Mouse (Mus musculus) layer of hippocampus, adult 18-20 months (tissue): ENCODE results near the gene Aipl1. TPM values are rescaled to one million over a fixed set of nuclear protein-coding genes. Genes with fewer than 3 reads are reported as not detected.

Experiments used
- DNase-seq, 2 experiments: peaks; one replicate each; pipeline ENCODE4 v3.0.0; 2022; ENCODE audit warnings: low spot score in 2 of 2
- long read RNA-seq: library from polyadenylated mRNA; stranded (forward); transcript quantifications from one replicate; pipeline ENCODE4 v2.0.0, GENCODE M21; 2021
- total RNA-seq, 2 experiments: library from RNA; stranded (reverse); gene quantifications; 2 replicates each; pipeline ENCODE4 v1.2.3; 2021

Gene Aipl1
- not detected for total RNA-seq
- long read RNA-seq, result 0 reads

GRCm38 (mm10) chr11:72037409-72037808 is at the start of gene Aipl1:
Gene Aipl1, minus strand, starts transcription at chr11:72037509.
- no peak for DNase-seq

GRCm38 (mm10) chr11:72086251-72087046 is 49.1 kb upstream of the Aipl1 start:
- peak; percentile 36 to 37 for DNase-seq

- no peak for DNase-seq
These were observed 47.0 kb upstream of the Aipl1 start for GRCm38 (mm10) chr11:72084337-72084736.

DNA sequence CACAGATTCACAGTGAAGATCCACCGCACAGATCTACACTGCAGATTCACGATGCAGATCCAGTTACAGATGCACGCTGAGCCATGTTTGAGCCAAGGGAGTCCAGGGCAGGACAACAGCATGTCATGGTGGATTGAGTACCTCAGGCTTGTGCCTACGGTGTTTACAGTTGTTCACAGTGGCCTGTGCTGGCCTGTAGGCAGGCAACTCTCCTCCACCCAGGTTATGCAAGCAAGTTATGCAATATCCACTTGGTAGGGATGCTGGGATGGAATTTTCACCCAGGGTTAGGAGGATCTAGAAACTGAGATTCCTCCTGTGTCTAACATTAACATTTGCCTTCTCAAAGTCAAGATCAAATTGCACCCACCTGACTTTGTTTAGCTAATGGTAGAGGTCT is 45.3 kb upstream of the Aipl1 start:
- DNase-seq, result no peak

GRCm38 (mm10) chr11:72080461-72080860 is 43.2 kb upstream of the Aipl1 start:
- no peak for DNase-seq

DNA sequence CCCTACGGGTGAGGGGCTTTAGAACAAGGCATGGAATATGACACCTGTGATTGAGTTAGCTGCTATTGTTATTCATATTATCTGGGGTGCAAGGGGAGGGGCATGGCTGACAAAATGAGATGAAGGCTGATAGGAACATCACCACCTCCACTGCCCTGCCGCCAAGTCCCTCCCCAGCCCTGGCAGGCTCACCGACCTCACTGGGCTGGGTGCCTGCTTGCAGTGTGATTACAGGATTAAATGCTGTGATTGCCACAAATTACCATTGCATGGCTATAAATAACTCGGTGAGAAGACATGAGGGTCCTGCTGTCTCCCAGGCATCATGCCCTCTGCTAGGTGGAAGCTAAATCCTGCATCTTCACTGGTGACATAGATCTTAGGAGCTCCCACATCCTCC is 41.3 kb upstream of the Aipl1 start:
- DNase-seq, result peak in 1 of 2 experiments; percentile 74

- no peak for DNase-seq
These were observed 40.7 kb upstream of the Aipl1 start for GRCm38 (mm10) chr11:72078056-72078455.

GRCm38 (mm10) chr11:72074230-72074629 is 36.9 kb upstream of the Aipl1 start:
- DNase-seq, result no peak

DNA sequence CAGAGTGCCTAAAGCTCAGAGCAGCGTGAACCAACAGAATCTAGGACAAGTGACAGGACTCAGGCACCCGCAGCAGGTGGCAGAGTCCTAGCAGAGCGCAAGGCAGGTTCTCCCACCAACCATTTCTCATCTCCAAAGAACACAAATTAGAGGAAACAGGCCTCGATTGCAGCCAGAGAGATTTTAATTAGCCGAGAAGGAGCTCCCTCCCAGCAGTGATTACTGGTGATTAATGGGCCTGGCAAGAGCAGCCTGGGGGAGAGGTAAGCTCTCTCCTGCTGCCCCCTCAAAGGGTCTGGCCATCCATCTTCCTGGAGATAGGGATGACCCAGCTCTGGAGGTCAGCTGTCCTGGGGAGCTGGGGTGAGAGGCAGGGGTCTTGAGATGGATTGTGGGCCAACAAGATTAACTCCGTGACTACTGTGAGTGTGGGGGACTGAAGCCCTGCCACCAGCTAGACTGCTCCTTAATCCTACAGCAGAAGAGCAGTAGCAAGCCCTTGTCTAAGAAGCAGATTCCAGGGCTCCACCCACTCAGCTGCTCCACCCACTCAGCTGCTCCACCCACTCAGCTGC is 35.1 kb upstream of the Aipl1 start:
- no peak for DNase-seq

DNA sequence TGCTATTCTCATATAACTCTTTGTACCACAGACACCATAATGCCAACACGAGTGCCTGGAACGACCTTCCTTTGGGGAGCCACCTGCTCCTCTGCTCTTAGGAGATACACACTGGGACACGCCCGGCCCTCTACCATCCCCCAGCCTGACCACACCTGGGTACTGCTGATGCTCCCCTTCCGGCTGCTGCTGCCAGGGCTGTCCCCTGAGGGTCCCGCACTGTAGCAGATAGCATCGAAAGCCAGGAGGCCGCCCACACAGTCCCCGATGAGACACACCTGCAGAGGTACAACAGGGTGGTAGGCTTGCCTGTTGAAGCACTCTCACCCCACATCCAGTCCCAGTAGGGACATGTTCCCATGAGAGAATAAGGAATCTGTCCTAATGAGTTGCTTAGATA is 33.4 kb upstream of the Aipl1 start:
- no peak for DNase-seq

GRCm38 (mm10) chr11:72068026-72068425 is 30.7 kb upstream of the Aipl1 start:
- DNase-seq, result peak; percentile 55 to 67

DNA sequence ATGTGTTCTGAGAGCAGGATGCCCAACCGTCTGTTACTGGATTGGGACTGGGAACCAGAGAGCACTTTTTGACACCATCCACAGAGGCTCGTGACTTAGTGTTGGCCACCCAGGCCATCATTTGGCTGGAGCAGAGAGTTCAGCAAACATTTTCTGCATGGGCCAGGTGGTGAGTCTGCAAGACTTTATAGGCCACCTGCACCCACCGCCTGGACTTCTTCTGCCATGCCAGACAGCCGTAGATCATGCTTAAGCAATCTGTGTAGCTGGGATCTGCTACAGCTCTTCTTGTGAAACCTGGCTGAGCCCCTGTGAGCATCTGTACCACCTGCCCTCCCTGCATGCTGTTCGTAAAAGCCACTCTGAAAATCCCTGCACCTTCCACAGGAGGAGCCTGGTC is 30.0 kb upstream of the Aipl1 start:
- no peak for DNase-seq

- DNase-seq, result no peak
These were observed 29.0 kb upstream of the Aipl1 start for GRCm38 (mm10) chr11:72066330-72066729.

GRCm38 (mm10) chr11:72065103-72065502 is 27.8 kb upstream of the Aipl1 start:
- no peak for DNase-seq

DNA sequence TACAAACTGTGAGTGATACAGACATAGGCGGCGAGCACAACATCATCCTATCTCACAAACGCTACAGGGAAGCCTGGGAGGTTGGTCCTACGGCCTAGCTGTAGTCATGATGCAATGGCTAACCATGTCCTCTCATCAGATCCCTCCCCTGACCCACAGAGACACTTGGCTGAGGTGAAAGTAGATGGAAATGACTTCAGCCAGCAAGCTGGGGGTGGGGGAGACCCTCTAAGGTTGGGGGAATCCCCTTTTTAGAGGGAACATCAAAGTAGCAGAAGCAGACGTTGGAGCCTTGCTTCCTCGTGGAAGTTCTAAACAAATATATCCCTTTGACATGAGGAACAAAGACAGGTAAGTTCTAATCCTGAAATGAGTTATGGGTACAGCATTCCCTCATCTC is 27.1 kb upstream of the Aipl1 start:
- no peak for DNase-seq

DNA sequence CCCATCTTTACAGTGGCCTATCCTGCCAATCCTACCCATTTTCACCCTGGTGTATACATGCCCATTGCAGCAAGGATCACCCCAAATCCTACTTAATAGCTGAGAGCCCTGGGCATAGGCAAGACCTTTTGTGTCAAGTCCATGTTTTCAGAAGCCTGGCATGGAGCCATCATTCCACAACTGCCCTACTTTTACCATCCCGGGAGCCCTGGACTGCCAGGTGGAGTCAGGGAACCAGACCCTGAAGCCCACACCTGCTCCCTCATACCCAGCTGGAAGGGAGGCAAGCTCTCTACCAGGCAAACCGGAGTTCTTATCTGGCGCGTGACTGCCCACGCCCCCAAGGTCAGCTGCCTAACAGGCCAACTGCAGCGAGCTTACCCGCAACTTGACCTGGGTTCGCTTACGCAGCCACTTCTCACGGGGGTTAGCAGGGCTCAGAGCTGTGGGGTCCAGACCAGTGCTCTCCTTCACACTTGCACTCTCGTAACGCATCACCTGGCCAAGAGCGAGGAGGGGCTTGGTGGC is 23.8 kb upstream of the Aipl1 start:
- DNase-seq, result no peak

GRCm38 (mm10) chr11:72060416-72060815 is 23.1 kb upstream of the Aipl1 start:
- no peak for DNase-seq

DNA sequence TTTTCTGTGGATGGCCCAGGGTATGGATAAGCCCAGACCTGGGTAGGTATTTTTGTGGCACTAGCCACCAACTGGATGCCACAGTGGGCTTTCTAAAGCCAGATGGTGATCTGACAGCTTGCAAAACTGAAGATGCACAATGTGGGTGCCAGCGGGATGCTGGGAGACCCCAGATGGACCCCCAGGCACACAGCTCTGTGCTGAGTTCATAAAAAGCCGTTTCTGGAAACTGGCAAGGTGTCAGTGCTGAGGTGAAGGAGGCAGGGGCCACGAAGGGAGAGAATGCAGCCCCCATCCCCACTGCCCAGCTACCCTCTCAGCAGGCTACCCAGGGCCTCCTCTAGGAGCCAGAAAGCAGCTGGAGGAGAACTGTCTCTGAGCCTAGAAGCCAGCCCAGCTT is 19.9 kb upstream of the Aipl1 start:
- DNase-seq, result no peak

DNA sequence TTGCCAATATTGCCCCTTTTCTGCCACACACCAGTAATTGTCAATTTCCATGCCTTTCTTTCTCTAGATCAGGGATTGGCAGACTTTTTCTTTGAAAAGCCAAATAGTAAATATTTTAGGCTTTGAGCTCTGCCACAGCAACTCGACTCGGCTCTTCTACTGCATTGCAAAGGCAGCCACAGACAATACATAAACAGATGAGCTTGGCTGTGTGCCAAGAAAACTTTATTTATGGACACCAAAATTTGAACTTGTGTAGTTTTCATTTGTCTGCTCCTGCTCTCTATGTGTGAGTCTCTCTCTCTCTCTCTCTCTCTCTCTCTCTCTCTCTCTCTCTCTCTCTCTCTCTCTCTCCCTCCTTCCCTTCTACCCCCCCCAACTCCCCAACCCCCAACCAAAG is 17.9 kb upstream of the Aipl1 start:
- no peak for DNase-seq

DNA sequence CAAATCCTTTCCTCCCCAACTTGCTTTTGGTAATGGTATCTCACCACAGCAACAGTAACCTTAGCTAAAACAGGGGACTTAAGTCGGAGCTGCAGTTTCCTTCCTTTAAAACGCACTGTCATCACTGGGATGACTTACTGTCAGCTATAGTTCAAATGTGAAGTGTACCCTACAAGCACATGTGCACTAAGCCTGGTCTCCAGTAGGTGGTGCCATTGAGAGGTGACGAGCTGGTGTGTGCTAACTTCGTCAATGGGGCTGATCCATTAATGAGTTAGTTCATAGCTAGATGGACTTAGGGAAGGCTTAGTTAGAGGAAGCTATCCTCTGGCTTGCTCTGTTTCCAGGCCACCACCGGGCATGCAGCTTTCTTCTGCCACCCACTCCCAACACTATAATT is 15.3 kb upstream of the Aipl1 start:
- peak; percentile 66 to 90 for DNase-seq

- DNase-seq, result no peak
These were observed 14.9 kb upstream of the Aipl1 start for GRCm38 (mm10) chr11:72052221-72052620.
